Mouse (Mus musculus): ENCODE results near the gene Fam13c. TPM values are rescaled to one million over a fixed set of nuclear protein-coding genes. Genes with fewer than 3 reads are reported as not detected.
"Not testable (repeated sequence)": the region's sequence is repeated elsewhere in the genome, so short reads cannot be mapped to it uniquely, and the experiment has no call there.

Gene Fam13c
- total RNA-seq (2017), result not detected in 2 replicates

GRCm38 (mm10) chr10:70439676-70440521 lies at the start of gene Fam13c:
Fam13c (plus strand) TSS chr10:70440481.
- ATAC-seq (replicated peaks in 1 of 2; ENCODE audit: insufficient read depth in 1 of 2, low FRiP score in 2 of 2, low TSS enrichment in 1 of 2, low read depth in 1 of 2, poor library complexity in 2 of 2, severe bottlenecking in 2 of 2), result no peak

DNA sequence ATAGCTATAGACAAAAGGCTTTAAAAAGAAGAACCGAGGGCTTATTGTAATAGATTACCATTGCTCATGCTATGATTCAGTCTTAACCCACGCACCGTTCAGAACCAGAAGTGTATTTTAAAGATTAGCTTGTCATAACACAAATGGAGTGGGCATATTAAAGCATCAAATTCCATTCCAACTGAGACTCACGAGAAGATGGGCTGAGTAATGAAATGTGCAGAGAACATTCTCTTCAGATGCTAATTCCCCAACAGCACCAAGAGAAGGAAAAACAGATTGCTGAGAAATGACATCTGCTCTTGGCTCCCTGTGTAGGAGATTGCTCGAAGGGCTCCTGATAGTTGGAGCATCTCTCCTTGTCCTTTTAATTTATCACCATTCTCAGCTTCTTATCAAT lies 44.4 kb upstream of the Fam13c start:
- ATAC-seq (replicated peaks in 1 of 2; ENCODE audit: insufficient read depth in 1 of 2, low FRiP score in 2 of 2, low TSS enrichment in 1 of 2, low read depth in 1 of 2, poor library complexity in 2 of 2, severe bottlenecking in 2 of 2), result no peak

GRCm38 (mm10) chr10:70398224-70398623 lies 42.1 kb upstream of the Fam13c start:
- no peak for ATAC-seq (replicated peaks in 1 of 2; ENCODE audit: insufficient read depth in 1 of 2, low FRiP score in 2 of 2, low TSS enrichment in 1 of 2, low read depth in 1 of 2, poor library complexity in 2 of 2, severe bottlenecking in 2 of 2)

DNA sequence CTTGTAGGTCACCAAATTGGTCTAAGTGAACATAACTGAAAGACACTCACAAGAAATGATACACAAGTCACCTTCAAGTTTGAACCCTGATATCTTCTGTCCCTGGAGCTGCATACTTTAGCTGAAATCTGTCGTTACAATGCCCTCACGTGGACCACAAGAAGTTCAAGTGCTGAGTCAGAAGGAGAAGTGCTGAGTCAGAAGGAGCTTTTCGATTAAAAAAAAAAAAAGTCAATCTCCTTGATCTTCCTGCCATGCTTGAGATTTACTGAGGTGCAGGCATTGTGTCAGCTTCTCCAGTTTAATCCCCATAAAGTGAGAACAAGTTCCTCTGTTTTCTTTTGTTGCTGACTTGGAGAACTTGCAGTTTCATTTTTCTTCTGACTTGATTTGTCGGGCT lies 38.3 kb upstream of the Fam13c start:
- no peak for ATAC-seq (replicated peaks in 1 of 2; ENCODE audit: insufficient read depth in 1 of 2, low FRiP score in 2 of 2, low TSS enrichment in 1 of 2, low read depth in 1 of 2, poor library complexity in 2 of 2, severe bottlenecking in 2 of 2)

DNA sequence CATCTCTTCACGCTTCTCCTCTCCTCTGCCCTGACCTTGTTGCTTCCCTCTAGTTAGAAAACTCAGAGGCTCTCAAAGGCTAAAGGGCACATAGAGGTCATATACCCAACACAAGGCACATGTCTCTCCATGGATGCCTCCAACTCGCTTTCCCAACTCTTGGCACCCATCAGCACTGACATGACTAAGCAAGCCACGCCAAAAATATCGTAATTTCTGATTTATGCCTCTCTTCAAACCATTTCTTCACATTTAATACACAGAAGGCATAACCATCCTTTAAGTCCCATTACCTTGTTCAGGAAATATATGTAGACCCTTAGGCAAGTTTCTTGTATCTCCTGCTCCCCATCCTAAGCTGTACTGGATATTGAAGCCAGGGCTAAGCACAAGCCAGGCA lies 37.6 kb upstream of the Fam13c start:
- ATAC-seq (replicated peaks in 1 of 2; ENCODE audit: insufficient read depth in 1 of 2, low FRiP score in 2 of 2, low TSS enrichment in 1 of 2, low read depth in 1 of 2, poor library complexity in 2 of 2, severe bottlenecking in 2 of 2), result no peak

DNA sequence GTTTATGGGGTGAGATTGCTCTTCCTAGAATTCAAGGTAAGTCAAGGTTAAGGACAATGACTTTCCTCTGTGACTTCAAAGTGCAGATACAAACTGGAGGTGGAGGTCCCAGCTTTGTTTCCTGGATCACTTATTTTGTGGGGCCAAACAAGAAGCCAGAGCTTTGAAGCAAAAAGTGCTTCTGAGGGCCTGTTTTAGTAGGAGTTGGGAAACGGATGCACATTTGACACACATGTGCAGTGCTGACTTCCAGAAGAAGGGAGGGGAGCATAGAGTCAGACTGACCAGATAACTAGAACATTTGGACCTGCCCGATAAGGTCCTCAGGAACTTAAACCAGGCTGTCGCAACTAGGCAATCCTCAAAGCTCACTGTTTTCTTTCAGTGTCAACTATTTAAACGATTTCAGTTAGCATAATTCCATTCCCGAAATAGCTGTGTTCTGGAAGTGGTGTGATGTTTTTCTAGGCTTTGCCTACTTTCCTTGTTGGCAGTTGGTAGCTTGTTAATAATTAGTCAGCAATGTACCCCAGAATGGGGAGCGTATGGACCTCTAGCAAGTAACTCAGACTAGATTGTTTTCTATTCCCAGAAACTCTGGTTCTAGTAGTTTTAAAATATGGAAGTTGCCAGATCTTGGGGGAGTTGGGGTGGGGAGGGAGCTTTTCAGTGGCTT lies 22.3 kb upstream of the Fam13c start:
- no peak for ATAC-seq (replicated peaks in 1 of 2; ENCODE audit: insufficient read depth in 1 of 2, low FRiP score in 2 of 2, low TSS enrichment in 1 of 2, low read depth in 1 of 2, poor library complexity in 2 of 2, severe bottlenecking in 2 of 2)

GRCm38 (mm10) chr10:70419282-70420264 lies 20.7 kb upstream of the Fam13c start:
- no peak for ATAC-seq (replicated peaks in 1 of 2; ENCODE audit: insufficient read depth in 1 of 2, low FRiP score in 2 of 2, low TSS enrichment in 1 of 2, low read depth in 1 of 2, poor library complexity in 2 of 2, severe bottlenecking in 2 of 2)

DNA sequence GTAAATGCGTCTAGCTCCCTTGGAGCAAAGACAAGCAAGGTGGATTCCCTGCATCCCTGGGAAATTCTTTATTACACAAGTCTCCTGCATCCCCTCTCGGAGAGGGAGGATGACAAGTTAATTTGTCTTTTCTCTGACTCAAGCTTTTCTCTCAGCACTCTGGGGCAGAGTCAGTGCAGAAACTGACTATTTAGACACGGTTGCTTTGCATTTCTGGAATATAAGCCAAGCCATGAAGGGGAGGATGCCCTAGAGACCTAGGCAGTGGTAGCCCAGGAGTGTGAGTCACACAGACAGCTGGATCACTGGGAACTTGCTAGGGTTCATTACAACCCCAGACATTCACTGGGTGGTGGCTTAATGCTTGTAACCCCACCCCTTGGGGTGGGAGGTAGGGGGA lies 13.9 kb upstream of the Fam13c start:
- ATAC-seq (replicated peaks in 1 of 2; ENCODE audit: insufficient read depth in 1 of 2, low FRiP score in 2 of 2, low TSS enrichment in 1 of 2, low read depth in 1 of 2, poor library complexity in 2 of 2, severe bottlenecking in 2 of 2), result no peak

GRCm38 (mm10) chr10:70428121-70428662 lies 12.1 kb upstream of the Fam13c start:
- ATAC-seq (replicated peaks in 1 of 2; ENCODE audit: insufficient read depth in 1 of 2, low FRiP score in 2 of 2, low TSS enrichment in 1 of 2, low read depth in 1 of 2, poor library complexity in 2 of 2, severe bottlenecking in 2 of 2), result no peak

GRCm38 (mm10) chr10:70429341-70429740 lies 10.9 kb upstream of the Fam13c start:
- no peak for ATAC-seq (replicated peaks in 1 of 2; ENCODE audit: insufficient read depth in 1 of 2, low FRiP score in 2 of 2, low TSS enrichment in 1 of 2, low read depth in 1 of 2, poor library complexity in 2 of 2, severe bottlenecking in 2 of 2)

DNA sequence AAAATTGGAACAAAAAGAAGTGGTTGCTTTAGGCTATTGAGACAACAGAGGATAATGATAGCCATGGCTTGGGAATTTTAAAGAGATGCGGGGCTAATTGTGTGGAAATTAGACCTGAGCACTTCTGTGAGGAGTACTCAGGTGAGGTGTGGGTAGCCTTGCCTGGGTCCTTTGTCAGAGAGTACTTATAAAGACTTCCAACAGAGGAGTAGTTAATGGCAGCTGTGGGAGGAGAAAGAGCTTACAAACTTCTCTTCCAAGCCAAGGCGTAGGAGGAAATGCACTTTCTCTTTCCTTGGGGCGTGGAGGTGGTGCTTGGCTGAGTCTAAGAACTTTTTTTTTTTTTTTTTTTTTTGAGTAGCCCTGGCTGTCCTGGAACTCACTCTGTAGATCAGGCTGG lies 6.9 kb upstream of the Fam13c start:
- no peak for ATAC-seq (replicated peaks in 1 of 2; ENCODE audit: insufficient read depth in 1 of 2, low FRiP score in 2 of 2, low TSS enrichment in 1 of 2, low read depth in 1 of 2, poor library complexity in 2 of 2, severe bottlenecking in 2 of 2)

- ATAC-seq (replicated peaks in 1 of 2; ENCODE audit: insufficient read depth in 1 of 2, low FRiP score in 2 of 2, low TSS enrichment in 1 of 2, low read depth in 1 of 2, poor library complexity in 2 of 2, severe bottlenecking in 2 of 2), result not testable (repeated sequence)
These were observed 6.5 kb upstream of the Fam13c start for GRCm38 (mm10) chr10:70433736-70434135.

GRCm38 (mm10) chr10:70436656-70437055 lies 3.6 kb upstream of the Fam13c start:
- no peak for ATAC-seq (replicated peaks in 1 of 2; ENCODE audit: insufficient read depth in 1 of 2, low FRiP score in 2 of 2, low TSS enrichment in 1 of 2, low read depth in 1 of 2, poor library complexity in 2 of 2, severe bottlenecking in 2 of 2)

- no peak for ATAC-seq (replicated peaks in 1 of 2; ENCODE audit: insufficient read depth in 1 of 2, low FRiP score in 2 of 2, low TSS enrichment in 1 of 2, low read depth in 1 of 2, poor library complexity in 2 of 2, severe bottlenecking in 2 of 2)
These were observed 3.0 kb upstream of the Fam13c start for GRCm38 (mm10) chr10:70437289-70437688.

DNA sequence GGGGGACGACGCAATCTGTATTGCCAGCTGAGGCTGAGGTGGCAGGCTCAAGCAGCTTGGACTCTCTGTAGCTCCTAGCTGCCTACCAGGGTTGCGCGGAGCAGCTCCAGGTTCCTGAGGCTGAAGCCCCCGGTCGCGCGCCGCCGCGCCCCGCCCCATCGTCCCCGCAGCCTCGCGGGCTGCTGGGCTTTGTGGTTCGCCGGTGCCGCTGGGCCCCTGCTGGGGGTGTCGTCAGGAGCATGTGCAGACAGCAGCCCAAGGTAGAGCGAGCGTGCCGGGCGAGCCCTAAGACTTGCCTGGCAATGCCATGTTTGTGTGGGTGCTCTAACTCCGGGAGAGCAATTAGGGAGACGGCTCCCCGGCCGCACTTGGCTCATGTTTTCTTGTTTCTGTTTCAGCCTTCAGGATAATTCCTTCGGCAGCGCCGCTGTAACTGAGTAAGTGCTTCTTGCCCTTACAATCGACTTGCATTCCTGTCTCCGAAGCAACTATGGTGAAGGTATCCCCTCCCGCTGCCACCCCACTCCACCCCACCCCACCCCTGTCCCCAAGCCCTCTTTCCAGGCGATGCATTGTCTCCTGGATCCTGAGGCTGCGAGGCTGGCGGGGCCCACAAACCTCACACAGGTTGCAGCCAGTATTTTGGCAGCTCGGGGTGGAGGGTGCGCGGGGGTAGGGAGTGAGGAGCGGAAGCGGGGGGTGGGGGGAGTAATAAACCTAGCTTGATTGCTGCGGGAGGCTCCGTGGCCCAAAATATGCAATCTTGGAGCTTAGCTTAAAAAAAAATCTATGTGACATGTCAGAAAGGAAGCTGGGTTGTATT lies 569 bp downstream of the Fam13c start:
- 0 out of 4 replicates have a peak, but pooled peaks of 1 of the 2 experiments have one; percentile 14 for ATAC-seq (replicated peaks in 1 of 2; ENCODE audit: insufficient read depth in 1 of 2, low FRiP score in 2 of 2, low TSS enrichment in 1 of 2, low read depth in 1 of 2, poor library complexity in 2 of 2, severe bottlenecking in 2 of 2)

GRCm38 (mm10) chr10:70442156-70442555 lies 1.9 kb downstream of the Fam13c start:
- ATAC-seq (replicated peaks in 1 of 2; ENCODE audit: insufficient read depth in 1 of 2, low FRiP score in 2 of 2, low TSS enrichment in 1 of 2, low read depth in 1 of 2, poor library complexity in 2 of 2, severe bottlenecking in 2 of 2), result no peak

DNA sequence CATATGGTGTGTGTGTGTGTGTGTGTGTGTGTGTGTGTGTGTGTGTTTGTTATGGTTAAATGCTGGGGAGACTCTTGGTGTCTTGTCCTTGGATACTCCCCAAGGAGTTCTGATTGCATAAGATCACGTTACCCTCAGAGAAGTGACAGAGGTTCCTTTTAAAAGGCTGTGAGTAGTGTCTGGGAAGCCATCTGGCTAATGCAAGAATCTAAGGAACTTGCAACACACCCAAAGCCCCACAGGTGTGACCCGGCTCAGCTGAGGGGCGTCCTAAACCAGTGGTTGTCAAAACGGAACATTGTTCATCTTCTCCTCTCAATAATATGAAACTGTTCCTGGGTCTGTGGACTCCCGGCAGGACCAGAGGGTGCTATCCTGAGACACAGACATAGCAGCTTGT lies 2.3 kb downstream of the Fam13c start:
- ATAC-seq (replicated peaks in 1 of 2; ENCODE audit: insufficient read depth in 1 of 2, low FRiP score in 2 of 2, low TSS enrichment in 1 of 2, low read depth in 1 of 2, poor library complexity in 2 of 2, severe bottlenecking in 2 of 2), result no peak

All from hematopoietic stem cell, adult 5-6 weeks (primary cell).